Mouse (Mus musculus) MEL (cell line): ENCODE data around the gene Ncf4.

Experiments
- CTCF ChIP-seq, 3 experiments: IDR thresholded peaks in 2 of 3; conservative IDR thresholded peaks in 1 of 3; 2 replicates each; pipeline ENCODE4 v1.5.1; 2011 to 2012; ENCODE audit warnings: low read length in 3 of 3, low read depth in 2 of 3, mild to moderate bottlenecking in 2 of 3, improper control_type of control experiment in 1 of 3, inconsistent platforms in 1 of 3, mixed read lengths in 1 of 3, moderate library complexity in 1 of 3; ENCODE audit not compliant: control insufficient read depth in 1 of 3, insufficient read depth in 1 of 3, poor library complexity in 1 of 3, severe bottlenecking in 1 of 3
- MAFK ChIP-seq: IDR thresholded peaks from 2 replicates; pipeline ENCODE4 v1.6.1; 2011; ENCODE audit warnings: low read depth, mild to moderate bottlenecking, low read length, improper control_type of control experiment, borderline replicate concordance
- POLR2A ChIP-seq, 2 experiments: IDR thresholded peaks; 2 replicates each; pipeline ENCODE4 v1.6.1; 2011 to 2012; ENCODE audit warnings: low read length in 2 of 2, mild to moderate bottlenecking in 2 of 2, control low read depth in 1 of 2, improper control_type of control experiment in 1 of 2, low read depth in 1 of 2, moderate library complexity in 1 of 2; ENCODE audit not compliant: control insufficient read depth in 1 of 2, insufficient read depth in 1 of 2, poor library complexity in 1 of 2
- RAD21 ChIP-seq: IDR thresholded peaks from 2 replicates; pipeline ENCODE4 v1.6.1; 2011; ENCODE audit warnings: mild to moderate bottlenecking, low read depth, low read length, improper control_type of control experiment

DNA sequence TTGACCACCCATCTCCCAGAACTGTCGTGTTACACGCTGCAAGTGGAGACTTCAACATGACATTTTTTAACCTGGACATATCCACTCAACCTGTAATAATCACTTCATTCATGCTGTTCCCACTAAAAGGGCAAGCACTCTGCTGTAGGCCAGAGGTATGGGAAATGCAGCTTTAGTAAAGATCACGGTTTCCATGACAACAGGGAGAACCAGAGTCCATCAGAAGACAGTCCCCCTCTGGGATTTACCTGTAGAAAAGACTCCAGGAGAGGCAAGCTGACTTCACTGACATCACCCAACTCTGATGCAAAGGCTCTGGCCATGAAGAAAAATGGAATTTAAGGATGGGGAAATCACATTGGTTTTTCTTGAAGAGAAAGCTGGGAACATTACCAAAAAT lies 18.7 kb downstream of the Ncf4 start:
- TF ChIP-seq RAD21, result no peak
- TF ChIP-seq MAFK, result no peak
- TF ChIP-seq POLR2A (IDR thresholded peaks at IDR 0.05; ENCODE audit: control insufficient read depth in 1 of 2, insufficient read depth in 1 of 2, low read depth in 1 of 2, low read length in 2 of 2, poor library complexity in 1 of 2), result no peak
- TF ChIP-seq CTCF (IDR thresholded peaks at IDR 0.05 in 2 of 3, conservative IDR thresholded peaks at IDR 0.05 in 1 of 3; ENCODE audit: control insufficient read depth in 1 of 3, insufficient read depth in 1 of 3, low read depth in 2 of 3, low read length in 3 of 3, poor library complexity in 1 of 3, severe bottlenecking in 1 of 3), result no peak
